Mouse (Mus musculus): ENCODE data around the gene Serpina3f. TPM values are rescaled to one million over a fixed set of nuclear protein-coding genes. Genes with fewer than 3 reads are reported as not detected.

Gene Serpina3f
- polyA plus RNA-seq, 1 experiment from 2014 or later: not detected

DNA sequence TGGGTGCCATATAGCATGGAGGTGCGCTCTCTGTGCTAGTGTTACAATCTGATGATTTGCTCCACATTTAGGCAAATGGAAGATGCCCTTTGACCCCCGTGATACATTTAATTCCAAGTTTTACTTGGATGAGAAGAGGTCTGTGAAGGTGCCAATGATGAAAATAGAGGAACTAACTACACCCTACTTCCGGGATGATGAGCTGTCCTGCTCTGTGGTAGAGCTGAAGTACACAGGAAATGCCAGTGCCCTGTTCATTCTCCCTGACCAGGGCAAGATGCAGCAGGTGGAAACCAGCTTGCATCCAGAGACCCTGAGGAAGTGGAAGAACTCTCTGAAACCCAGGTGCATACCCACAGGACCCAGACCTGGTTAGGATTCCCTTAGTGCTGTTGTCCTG is 52.0 kb downstream of the Serpina3f start:
- no peak for ATAC-seq (ENCODE audit: low read depth)
- Histone ChIP-seq H3K27ac (replicated peaks) (no peak overlapping the region), H3K9me3 (no peaks in the 10 kb centered on the region), H3K27me3 (no peaks in the 10 kb centered on the region), H3K4me2 (no peak overlapping the region), H3K4me1 (replicated peaks) (no peaks in the 10 kb centered on the region), H3K4me3 (no peak overlapping the region), H3K9ac (no peak overlapping the region), H3K36me3 (no peaks in the 10 kb centered on the region)
- 83% methylated on average over 3 of the region's 3 CpGs for WGBS

Other genes with a start within 250 kb of the Serpina3f start
- not detected in 2 replicates for gene Serpina11, start 224.6 kb upstream of the Serpina3f start, polyA plus RNA-seq (2015; fragmentation: Nextera tagmentation; extraction: Ambion mirVana)
- gene Serpina9, start 200.8 kb upstream of the Serpina3f start, polyA plus RNA-seq (2015; fragmentation: Nextera tagmentation; extraction: Ambion mirVana): not detected in 2 replicates
- gene Serpina12, start 170.1 kb upstream of the Serpina3f start, polyA plus RNA-seq (2015; fragmentation: Nextera tagmentation; extraction: Ambion mirVana): 0.08 TPM in 1 of 2 replicates, not detected in the other
- gene Serpina5, start 113.4 kb upstream of the Serpina3f start, polyA plus RNA-seq (2015; fragmentation: Nextera tagmentation; extraction: Ambion mirVana): not detected in 2 replicates
- gene Serpina3a, start 101.8 kb upstream of the Serpina3f start, polyA plus RNA-seq (2015; fragmentation: Nextera tagmentation; extraction: Ambion mirVana): not detected in 2 replicates
- gene Serpina3b, start 86.5 kb upstream of the Serpina3f start, polyA plus RNA-seq (2015; fragmentation: Nextera tagmentation; extraction: Ambion mirVana): not detected in 2 replicates
- not detected in 2 replicates for gene Serpina3c, start 60.7 kb upstream of the Serpina3f start, polyA plus RNA-seq (2015; fragmentation: Nextera tagmentation; extraction: Ambion mirVana)
- 5.2 and 6.5 TPM in 2 replicates for gene Serpina3g, start 21.7 kb downstream of the Serpina3f start, polyA plus RNA-seq (2015; fragmentation: Nextera tagmentation; extraction: Ambion mirVana)
- gene Serpina3i, start 48.6 kb downstream of the Serpina3f start, polyA plus RNA-seq (2015; fragmentation: Nextera tagmentation; extraction: Ambion mirVana): not detected in 2 replicates
- gene Serpina3j, start 100.0 kb downstream of the Serpina3f start, polyA plus RNA-seq (2015; fragmentation: Nextera tagmentation; extraction: Ambion mirVana): not detected in 2 replicates
- gene Serpina3k, start 123.9 kb downstream of the Serpina3f start, polyA plus RNA-seq (2015; fragmentation: Nextera tagmentation; extraction: Ambion mirVana): not detected in 2 replicates
- gene Serpina3m, start 123.9 kb downstream of the Serpina3f start, polyA plus RNA-seq (2015; fragmentation: Nextera tagmentation; extraction: Ambion mirVana): not detected in 2 replicates
- gene Serpina3n, start 192.2 kb downstream of the Serpina3f start, polyA plus RNA-seq (2015; fragmentation: Nextera tagmentation; extraction: Ambion mirVana): 0.70 and 1.9 TPM in 2 replicates

Measured in neural tube, embryonic 13.5 days (tissue).